Mouse (Mus musculus) ovary, postnatal 10 days (tissue): Measurements from ENCODE around the gene Hist1h3d.
"Not testable (repeated sequence)": the region's sequence is repeated elsewhere in the genome, so short reads cannot be mapped to it uniquely, and the experiment has no call there.

Experiments
- DNase-seq: peaks from one replicate; pipeline ENCODE4 v3.0.0; 2022; ENCODE audit warnings: low spot score

Gene Hist1h3d

GRCm38 (mm10) chr13:23585442-23586098 is 10.0 kb downstream of the Hist1h3d start:
- peak; percentile 55 for DNase-seq

- DNase-seq: no peak
These were observed 10.8 kb downstream of the Hist1h3d start for GRCm38 (mm10) chr13:23586099-23586939.

- DNase-seq: no peak
These were observed 11.3 kb downstream of the Hist1h3d start for GRCm38 (mm10) chr13:23586940-23587225.

- DNase-seq: no peak
These were observed 15.6 kb downstream of the Hist1h3d start for GRCm38 (mm10) chr13:23591206-23591605.

GRCm38 (mm10) chr13:23591886-23592285 is 16.3 kb downstream of the Hist1h3d start:
- DNase-seq: not testable (repeated sequence)

GRCm38 (mm10) chr13:23592614-23593013 is 17.1 kb downstream of the Hist1h3d start:
- no peak for DNase-seq

- DNase-seq: no peak
These were observed 17.6 kb downstream of the Hist1h3d start for GRCm38 (mm10) chr13:23593051-23593770.

- no peak for DNase-seq
These were observed 19.6 kb downstream of the Hist1h3d start for GRCm38 (mm10) chr13:23595185-23595584.

GRCm38 (mm10) chr13:23595622-23596372 is 20.2 kb downstream of the Hist1h3d start:
- DNase-seq: no peak

GRCm38 (mm10) chr13:23597957-23598356 is 22.4 kb downstream of the Hist1h3d start:
- no peak for DNase-seq

- no peak for DNase-seq
These were observed 27.7 kb downstream of the Hist1h3d start for GRCm38 (mm10) chr13:23603182-23603699.

- DNase-seq: no peak
These were observed 28.9 kb downstream of the Hist1h3d start for GRCm38 (mm10) chr13:23604452-23604851.

GRCm38 (mm10) chr13:23605052-23605451 is 29.5 kb downstream of the Hist1h3d start:
- DNase-seq: no peak

GRCm38 (mm10) chr13:23609209-23609608 is 33.6 kb downstream of the Hist1h3d start:
- no peak for DNase-seq

GRCm38 (mm10) chr13:23609844-23610243 is 34.3 kb downstream of the Hist1h3d start:
- no peak for DNase-seq

- DNase-seq: no peak
These were observed 34.8 kb downstream of the Hist1h3d start for GRCm38 (mm10) chr13:23610393-23610792.

- DNase-seq: no peak
These were observed 36.1 kb downstream of the Hist1h3d start for GRCm38 (mm10) chr13:23611638-23612037.

- DNase-seq: no peak
These were observed 44.6 kb downstream of the Hist1h3d start for GRCm38 (mm10) chr13:23620056-23620732.

- DNase-seq: peak; percentile 38
These were observed 45.4 kb downstream of the Hist1h3d start, which contains the start of gene Hist1h2be for GRCm38 (mm10) chr13:23620733-23621531. TSS of gene Hist1h2be (minus strand) at chr13:23621124.

- DNase-seq: peak; percentile 23
These were observed 46.1 kb downstream of the Hist1h3d start for GRCm38 (mm10) chr13:23621532-23622174.
